Comparison of ENCODE assay signal across 18 mouse cellular contexts in genomic region chr15:12908720-12909028, GRCm38 (mm10).
DNase-seq lines count a peak whose midpoint lies in the region; ATAC-seq lines count a peak whose summit lies in the region.
"Had no signal": no experiment of that assay in that cellular context is flagged by ENCODE, and none has a peak within 500 bp of the region (broad histone marks: within the 10 kb centered on the region; RNA-seq: fewer than 3 reads in every experiment).

No protein-coding gene starts in this region.

- H3K4me2 ChIP-seq in heart, embryonic 16.5 days (ENCODE audit: low read depth, low read length), result no peak overlapping the region
- H3K4me2 ChIP-seq in liver, embryonic 13.5 days, result no peak overlapping the region
- H3K4me2 ChIP-seq in liver, embryonic 12.5 days, result no peak overlapping the region
- H3K4me2 ChIP-seq: embryonic facial prominence, embryonic 15.5 days; liver, embryonic 15.5 days; lung, embryonic 15.5 days; midbrain, embryonic 15.5 days had no signal

- no peak for ATAC-seq in heart, embryonic 16.5 days (replicated peaks; ENCODE audit: extremely low read depth, insufficient read depth, low FRiP score)
- ATAC-seq in liver, embryonic 13.5 days (ENCODE audit: low read depth), result no peak
- ATAC-seq in liver, embryonic 12.5 days, result no peak
- ATAC-seq: intestine, postnatal 0 days; midbrain, embryonic 15.5 days had no signal

- intact Hi-C loops in heart, postnatal 14 days (cut with DNase I), result no loop called here

- H3K27ac ChIP-seq in heart, embryonic 10.5 days, result peak overlapping the region; percentile 63; the same call in 1 of the 2 replicates
- H3K27ac ChIP-seq in heart, embryonic 16.5 days (ENCODE audit: low read length), result peak overlapping the region; percentile 25; the same call in 1 of the 2 replicates
- peak overlapping the region; percentile 14; the same call in 1 of the 2 replicates for H3K27ac ChIP-seq in liver, embryonic 13.5 days
- H3K27ac ChIP-seq in liver, embryonic 12.5 days, result no peak overlapping the region
- H3K27ac ChIP-seq: embryonic facial prominence, embryonic 15.5 days; layer of hippocampus, adult 2 months; liver, embryonic 15.5 days; lung, embryonic 15.5 days; midbrain, embryonic 15.5 days had no signal

- peak; percentile 43 for DNase-seq in heart, embryonic 10.5 days (ENCODE audit: low spot score)
- no peak for DNase-seq in heart, postnatal 4 days
- DNase-seq in heart, postnatal 14 days, result no peak
- DNase-seq in liver, embryonic 13.5 days, result no peak
- no peak for DNase-seq in frontal cortex, adult 2 months (ENCODE audit: extremely low spot score in 1 of 2, low spot score in 1 of 2)
- DNase-seq: adrenal gland, postnatal 25 days; cerebellum, adult 11 months; cerebellum, adult 9-11 months; gastrocnemius, postnatal 25 days; lung, postnatal 4 days had no signal

- H3K27me3 ChIP-seq in heart, embryonic 10.5 days (ENCODE audit: insufficient read depth, poor library complexity, severe bottlenecking), result no peaks in the 10 kb centered on the region
- H3K27me3 ChIP-seq in heart, embryonic 16.5 days (ENCODE audit: control insufficient read depth, insufficient read depth, low read length), result no peaks in the 10 kb centered on the region
- no peaks in the 10 kb centered on the region for H3K27me3 ChIP-seq in liver, embryonic 13.5 days
- H3K27me3 ChIP-seq in liver, embryonic 12.5 days (replicated peaks), result no peaks in the 10 kb centered on the region
- H3K27me3 ChIP-seq: embryonic facial prominence, embryonic 15.5 days; liver, embryonic 15.5 days; lung, embryonic 15.5 days; midbrain, embryonic 15.5 days had no signal

- H3K4me3 ChIP-seq in heart, embryonic 10.5 days, result no peak overlapping the region
- no peak overlapping the region for H3K4me3 ChIP-seq in heart, embryonic 16.5 days (ENCODE audit: low read length)
- H3K4me3 ChIP-seq in liver, embryonic 13.5 days (replicated peaks), result no peak overlapping the region
- no peak overlapping the region for H3K4me3 ChIP-seq in liver, embryonic 12.5 days
- H3K4me3 ChIP-seq: embryonic facial prominence, embryonic 15.5 days; layer of hippocampus, adult 2 months; liver, embryonic 15.5 days; lung, embryonic 15.5 days; midbrain, embryonic 15.5 days had no signal

- no peak overlapping the region for H3K9ac ChIP-seq in heart, embryonic 16.5 days (ENCODE audit: low read length)
- H3K9ac ChIP-seq in liver, embryonic 13.5 days, result no peak overlapping the region
- no peak overlapping the region for H3K9ac ChIP-seq in liver, embryonic 12.5 days
- H3K9ac ChIP-seq: embryonic facial prominence, embryonic 15.5 days; liver, embryonic 15.5 days; lung, embryonic 15.5 days; midbrain, embryonic 15.5 days had no signal

- peaks cover 45% of the 10 kb centered on the region for H3K36me3 ChIP-seq in heart, embryonic 10.5 days
- no peaks in the 10 kb centered on the region for H3K36me3 ChIP-seq in heart, embryonic 16.5 days (ENCODE audit: control insufficient read depth, insufficient read depth)
- peaks cover 46% of the 10 kb centered on the region for H3K36me3 ChIP-seq in liver, embryonic 13.5 days
- H3K36me3 ChIP-seq in liver, embryonic 12.5 days, result peaks cover 79% of the 10 kb centered on the region

- peaks cover 25% of the 10 kb centered on the region for H3K4me1 ChIP-seq in heart, embryonic 10.5 days
- peaks cover 8% of the 10 kb centered on the region for H3K4me1 ChIP-seq in heart, embryonic 16.5 days (ENCODE audit: control insufficient read depth, insufficient read depth, low read length)
- peaks cover 9% of the 10 kb centered on the region for H3K4me1 ChIP-seq in liver, embryonic 13.5 days (replicated peaks)
- H3K4me1 ChIP-seq in liver, embryonic 12.5 days, result peaks cover 12% of the 10 kb centered on the region
- H3K4me1 ChIP-seq: embryonic facial prominence, embryonic 15.5 days; lung, embryonic 15.5 days; midbrain, embryonic 15.5 days had no signal

- H3K9me3 ChIP-seq in heart, embryonic 10.5 days, result no peaks in the 10 kb centered on the region
- H3K9me3 ChIP-seq in heart, embryonic 16.5 days (replicated peaks; ENCODE audit: control insufficient read depth, low read length), result no peaks in the 10 kb centered on the region
- no peaks in the 10 kb centered on the region for H3K9me3 ChIP-seq in liver, embryonic 13.5 days (replicated peaks)
- no peaks in the 10 kb centered on the region for H3K9me3 ChIP-seq in liver, embryonic 12.5 days (replicated peaks)
- H3K9me3 ChIP-seq: embryonic facial prominence, embryonic 15.5 days; liver, embryonic 15.5 days; lung, embryonic 15.5 days; midbrain, embryonic 15.5 days had no signal

- 47% methylated on average over 4 of the region's 4 CpGs for WGBS in heart, embryonic 10.5 days
- 42% methylated on average over 4 of the region's 4 CpGs for WGBS in heart, embryonic 16.5 days
- 76% methylated on average over 4 of the region's 4 CpGs for WGBS in liver, embryonic 13.5 days (ENCODE audit: insufficient replicate concordance)
- 77% methylated on average over 4 of the region's 4 CpGs for whole genome bisulfite sequencing in liver, embryonic 12.5 days (ENCODE audit: insufficient replicate concordance)
